Mouse (Mus musculus) activated CD4-positive, CD25-positive, alpha-beta regulatory T cell, adult 4 months (primary cell): ENCODE measurements around the gene Tbccd1. TPM values are rescaled to one million over a fixed set of nuclear protein-coding genes. Genes with fewer than 3 reads are reported as not detected.

Source experiments
- ATAC-seq: one replicate; pipeline ENCODE4 v1.8.0; 2017
- polyA plus RNA-seq, 2 experiments: library from polyadenylated mRNA; unstranded; fragments of 100-300 nt; shearing (Covaris generic); gene quantifications; one replicate each; pipeline ENCODE4 v1.2.1; 2017

The Tbccd1 gene
- polyA plus RNA-seq, 2 experiments from 2014 or later, result 16.5 to 18.6 TPM

DNA sequence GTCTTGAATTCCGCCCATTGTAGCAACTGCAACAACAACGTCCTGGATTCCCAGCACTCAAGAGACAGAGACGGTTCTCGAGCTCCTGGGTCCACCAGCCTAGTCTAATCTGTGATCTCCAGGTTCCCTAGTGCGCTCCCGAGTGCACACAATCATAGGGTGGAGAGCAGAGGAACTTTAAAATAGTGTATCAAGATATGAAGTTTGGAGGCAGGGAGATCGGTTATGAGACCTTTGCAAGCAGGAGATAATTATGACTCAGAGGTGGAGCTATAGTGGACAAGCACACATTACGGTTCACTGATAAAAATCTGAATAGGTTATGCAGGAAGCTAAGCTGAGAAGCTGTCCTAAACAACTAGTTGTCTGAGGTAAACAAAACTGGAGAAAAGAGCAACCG, 696 bp downstream of the Tbccd1 start:
- no peak for ATAC-seq

DNA sequence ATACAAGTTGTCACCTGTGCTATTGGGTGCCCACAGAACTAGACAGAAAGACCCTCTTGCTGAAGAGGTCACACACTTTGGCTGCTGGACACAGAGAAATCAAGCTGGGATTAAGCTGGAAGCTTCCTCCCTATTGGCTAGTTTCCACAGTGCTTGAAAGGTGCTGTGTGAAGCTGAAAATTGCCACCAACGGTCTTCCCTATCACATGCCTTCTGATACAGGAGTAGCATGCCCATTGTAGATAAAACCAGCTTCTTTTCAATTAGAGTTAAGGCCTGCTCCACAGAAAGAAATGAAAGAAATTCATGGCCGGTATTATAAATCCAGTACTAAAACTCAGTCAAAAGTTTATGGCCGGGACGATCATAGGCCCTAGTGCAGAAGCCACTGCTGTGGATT, 4.8 kb downstream of the Tbccd1 start:
- ATAC-seq, result no peak

DNA sequence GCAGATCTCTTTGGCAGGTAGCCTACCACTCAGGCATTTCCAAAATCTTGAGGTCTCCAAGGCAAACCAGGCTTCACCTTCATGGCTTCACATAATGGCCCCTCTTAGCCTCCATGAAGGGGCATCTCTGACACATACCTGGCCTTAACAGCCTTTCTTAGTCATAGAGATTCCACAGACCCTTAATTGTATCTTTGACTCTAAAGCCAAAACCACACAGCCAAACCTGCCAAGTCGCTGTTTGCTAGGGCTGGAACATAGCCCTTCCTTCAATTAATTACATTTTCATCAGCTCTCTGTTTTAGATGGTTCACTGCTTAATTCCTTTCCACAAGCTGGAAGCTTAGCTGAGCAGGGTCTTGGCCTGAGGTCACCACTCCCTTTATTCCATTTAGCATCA, 9.1 kb downstream of the Tbccd1 start:
- no peak for ATAC-seq

DNA sequence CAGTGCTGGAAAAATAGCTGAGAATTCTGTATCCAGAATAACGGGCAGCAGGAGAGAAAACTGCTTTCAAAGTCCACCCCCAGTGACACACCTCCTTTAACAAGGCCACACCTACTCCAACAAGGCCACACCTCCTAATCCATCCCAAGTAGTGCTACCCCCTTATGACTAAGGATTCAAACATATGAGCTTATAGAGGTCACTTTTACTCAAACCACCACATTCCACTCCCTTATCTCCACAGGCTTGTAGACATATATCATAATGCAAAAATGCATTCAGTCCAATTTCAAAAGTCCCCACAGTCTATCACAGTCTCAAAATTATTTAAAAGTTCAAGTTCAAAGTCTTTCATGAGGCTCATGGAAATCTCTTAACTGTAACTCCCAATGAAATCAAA, 9.8 kb downstream of the Tbccd1 start:
- ATAC-seq, result no peak

DNA sequence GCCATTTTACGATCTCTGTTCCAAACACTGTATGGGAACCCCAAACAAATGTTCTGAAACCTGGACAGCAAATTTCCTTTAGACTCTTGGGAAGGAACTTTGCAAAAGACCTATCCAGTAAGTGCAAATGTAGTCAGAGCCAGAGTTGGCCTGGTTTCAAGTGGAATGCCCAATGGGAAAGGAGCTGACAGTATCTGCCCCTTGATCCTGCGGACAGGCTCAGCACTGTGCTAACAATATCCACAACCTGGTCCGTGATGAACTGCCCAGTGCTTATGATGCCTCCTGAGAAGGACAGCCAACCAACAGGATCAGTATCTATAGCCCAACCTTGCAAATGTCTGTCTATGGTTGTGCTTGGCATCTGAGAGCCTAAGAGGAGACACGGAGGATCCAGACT, 12.0 kb downstream of the Tbccd1 start:
- ATAC-seq, result no peak

DNA sequence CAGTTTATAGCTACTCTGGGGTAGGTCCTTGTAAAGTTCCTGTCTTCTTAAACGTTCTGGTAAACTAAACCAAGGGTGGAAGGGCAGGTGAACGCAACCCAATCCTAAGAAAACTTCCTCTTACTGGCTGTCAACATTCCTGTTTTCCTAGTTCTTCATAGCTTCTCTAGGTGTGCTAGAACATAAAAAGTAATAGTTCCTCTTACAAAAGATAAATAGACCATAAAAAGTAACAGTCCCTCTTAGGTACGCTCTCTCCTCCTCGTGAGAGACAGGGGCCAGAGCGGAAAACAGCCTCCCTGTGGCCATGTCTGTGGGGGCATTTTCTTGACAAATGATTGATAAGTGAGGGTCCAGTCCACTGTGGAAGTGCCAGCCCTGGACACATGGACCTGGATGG, 12.6 kb downstream of the Tbccd1 start:
- ATAC-seq, result no peak

DNA sequence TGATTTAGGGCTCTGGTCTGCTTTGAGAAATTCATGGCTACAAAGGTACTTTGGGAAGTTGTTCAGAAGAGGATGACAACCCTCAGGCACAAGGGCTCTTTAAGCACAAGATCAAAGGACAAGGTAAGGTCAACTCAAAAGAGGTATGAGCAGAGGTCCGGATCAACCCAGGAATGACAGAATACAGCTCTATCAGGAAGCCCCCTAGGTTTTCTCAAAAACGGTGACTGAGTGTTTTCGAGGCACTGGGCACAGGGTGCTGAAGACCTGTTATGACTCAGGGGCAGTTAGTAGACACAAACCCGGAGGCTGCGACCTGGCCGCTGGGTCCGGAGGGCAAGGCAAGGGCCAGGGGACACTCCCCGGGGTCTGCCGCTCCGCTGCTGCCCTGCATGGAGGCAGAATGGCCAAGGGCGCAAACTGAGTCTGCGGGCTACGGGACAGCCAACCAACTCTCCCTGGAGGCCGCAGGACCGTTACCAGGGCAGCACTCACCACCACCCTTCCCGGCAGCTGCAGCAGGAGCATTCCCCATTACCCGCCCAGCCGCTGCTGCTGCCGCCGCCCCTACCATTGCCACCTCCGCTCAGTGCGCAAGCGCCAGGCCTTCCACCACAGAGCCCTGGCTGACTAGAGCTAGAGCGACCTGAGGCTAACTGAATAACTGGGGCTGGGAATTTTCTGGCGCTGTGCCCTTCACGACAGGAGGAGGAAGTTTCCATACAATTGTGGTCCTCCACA, 13.2 kb downstream of the Tbccd1 start:
- no peak for ATAC-seq

DNA sequence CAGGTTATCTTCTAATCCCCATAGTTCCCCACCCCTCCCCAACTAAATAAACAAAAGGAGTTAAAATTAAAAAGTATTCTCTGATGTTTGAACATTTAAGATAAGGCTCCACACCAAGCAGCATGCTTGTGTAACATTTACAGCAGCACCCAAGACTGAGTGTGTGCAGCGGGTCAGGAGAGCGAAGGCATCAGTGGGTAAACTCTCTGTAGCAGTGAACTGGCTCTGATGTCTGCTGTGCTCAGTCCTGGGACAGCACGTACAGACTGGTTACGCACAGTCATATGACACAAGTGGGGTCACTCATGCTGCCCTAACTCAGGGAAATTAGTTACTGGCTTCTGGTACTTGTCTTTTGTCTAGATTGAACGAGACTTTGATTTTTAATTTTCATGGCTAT, 14.6 kb downstream of the Tbccd1 start:
- ATAC-seq, result no peak

DNA sequence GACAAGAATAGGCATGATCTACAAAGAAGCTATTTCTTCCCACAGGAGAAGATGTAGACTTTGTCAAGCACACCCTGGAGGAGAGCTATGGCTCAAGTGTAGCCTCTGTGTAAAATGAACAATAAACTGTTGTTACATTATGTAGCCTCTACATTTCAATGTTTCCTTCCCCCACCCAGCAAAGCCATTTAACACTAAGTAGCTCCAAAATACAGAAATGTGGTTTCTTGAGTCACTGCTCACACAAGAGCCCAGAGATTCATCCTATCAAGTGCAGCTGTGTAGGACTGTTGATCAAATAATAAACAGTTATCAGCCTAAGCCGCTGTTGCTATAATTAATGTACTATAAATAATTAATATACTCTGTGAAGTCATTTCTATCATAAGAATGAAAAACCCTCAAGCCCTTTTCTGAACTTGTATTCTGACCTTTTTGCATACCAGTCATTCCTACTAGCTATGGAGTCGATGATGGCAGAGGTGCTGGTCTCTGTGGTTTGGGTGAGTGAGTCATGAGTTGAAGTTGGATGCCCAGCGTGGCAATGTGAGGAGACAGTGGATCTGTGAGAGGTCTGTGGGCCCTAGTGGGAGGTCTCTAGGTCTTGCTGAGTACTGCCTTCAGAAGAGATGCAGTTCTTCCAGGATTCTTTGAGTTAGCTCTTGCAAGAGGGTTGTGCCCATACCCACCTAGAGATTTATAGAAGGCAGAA, 18.2 kb downstream of the Tbccd1 start:
- no peak for ATAC-seq

DNA sequence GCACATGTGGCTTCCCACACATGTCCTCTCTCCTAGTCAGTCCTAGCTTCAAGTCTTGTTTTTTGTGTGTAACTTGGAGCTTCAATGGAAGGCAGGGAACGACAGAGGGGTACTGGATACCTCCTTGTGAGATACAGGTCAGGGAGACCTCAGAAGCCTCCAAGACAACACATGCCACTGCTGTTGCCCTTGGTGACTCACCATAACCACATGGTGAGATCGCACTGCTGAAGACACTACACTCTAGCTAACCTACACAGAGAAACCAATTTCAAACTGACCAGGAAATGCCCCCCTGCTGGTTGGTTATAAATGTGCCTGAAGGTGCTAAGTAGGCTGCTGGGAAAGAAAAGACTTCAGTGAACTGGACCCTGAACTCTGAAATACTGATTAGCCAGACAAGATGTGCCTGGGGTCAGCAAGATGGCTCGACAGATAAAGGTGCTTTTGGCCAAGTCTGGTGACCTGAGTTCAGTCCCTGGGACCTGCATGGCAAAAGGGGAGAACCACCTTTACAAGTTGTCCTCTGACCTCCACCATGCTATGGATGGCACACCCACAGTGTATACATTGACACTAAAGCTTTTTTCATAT, 24.4 kb downstream of the Tbccd1 start:
- ATAC-seq, result no peak

DNA sequence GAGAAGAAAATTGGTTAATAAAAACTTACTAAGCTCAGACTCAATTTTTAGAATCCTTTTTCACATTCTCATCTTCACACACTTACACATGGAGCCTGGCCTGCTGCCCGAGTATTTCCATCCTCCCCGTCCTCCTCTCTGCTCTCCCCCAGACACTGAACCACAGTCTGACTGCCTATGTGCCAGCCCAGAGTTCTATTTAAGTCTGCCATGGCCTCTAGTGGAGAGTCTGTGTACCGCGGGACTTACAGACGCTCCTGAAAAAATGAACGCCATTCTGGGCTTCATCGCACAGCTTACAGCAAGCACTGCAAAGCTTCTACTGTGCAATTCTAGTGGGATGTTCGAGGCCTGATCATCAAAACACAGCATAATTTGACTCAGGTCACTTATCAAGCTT, 36.7 kb downstream of the Tbccd1 start:
- ATAC-seq, result no peak

DNA sequence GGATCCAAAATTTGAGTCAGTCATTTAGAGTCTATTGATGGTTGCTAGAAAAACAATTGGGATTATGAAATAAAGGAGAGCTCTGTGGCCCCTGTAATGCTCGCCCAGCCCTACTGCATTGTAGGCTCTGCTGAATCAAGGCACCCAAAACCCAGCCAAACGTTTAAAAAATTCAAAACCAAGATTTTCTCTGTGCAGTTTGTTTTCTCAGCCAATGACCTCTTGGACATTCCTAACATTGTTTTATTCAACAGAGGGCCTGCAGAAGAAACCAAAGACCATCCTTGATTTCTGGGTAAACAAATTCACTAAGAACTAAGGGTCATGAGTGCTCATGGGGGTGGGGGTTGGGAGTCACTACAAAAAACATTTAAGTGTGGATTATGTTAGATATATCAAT, 46.0 kb downstream of the Tbccd1 start, which contains the start of gene Crygs:
Gene Crygs, minus strand, starts transcription at position 101 of the 400 bp plus-strand sequence.
- ATAC-seq, result no peak

DNA sequence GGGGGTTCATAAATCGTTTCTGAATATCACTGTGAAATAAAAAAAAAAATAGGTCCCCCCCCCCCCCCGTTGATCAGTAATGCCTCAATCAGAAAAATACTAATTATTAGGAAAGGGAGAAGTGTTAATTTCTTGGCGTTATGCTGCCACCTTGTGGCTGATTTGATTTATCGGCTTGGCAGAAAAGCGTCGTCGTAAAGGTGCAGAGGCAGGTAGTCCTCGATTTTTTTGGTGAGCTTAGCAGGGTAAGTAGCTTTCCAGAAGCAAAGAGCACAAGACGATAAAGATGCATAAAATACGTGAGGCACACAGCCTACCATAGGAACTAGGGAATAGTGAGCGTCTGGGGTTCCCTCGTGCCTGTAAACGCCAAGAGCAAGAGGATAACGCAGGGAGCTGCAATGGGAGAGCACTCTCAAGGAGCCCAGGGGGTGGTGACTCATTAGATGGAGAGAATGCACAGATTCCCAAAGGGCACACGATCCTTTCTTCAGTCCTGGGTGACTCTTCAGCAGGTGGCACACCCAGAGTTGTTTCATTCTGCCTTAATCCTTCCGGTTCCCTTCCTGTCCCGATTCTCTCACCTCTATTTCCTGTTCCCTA, 49.9 kb downstream of the Tbccd1 start:
- ATAC-seq, result peak; percentile 28

DNA sequence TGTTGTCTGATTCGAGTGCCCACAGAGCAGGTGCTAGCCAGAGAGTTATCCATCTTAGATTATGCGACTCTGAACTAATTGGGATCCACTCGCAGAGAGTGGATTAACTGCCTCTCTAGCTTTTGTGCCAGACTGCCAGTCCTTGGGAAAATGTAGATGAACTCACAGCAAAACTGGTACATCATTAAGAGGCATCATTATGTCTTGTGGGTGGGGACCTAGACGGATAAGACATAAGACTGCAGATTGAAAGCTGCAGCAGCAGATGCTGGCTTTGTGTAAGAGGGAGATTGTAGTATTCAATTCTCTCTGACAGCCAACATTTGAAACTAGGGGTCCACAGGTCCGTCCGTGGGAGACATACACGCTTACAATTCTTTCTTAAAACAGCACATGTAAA, 54.7 kb downstream of the Tbccd1 start:
- no peak for ATAC-seq

DNA sequence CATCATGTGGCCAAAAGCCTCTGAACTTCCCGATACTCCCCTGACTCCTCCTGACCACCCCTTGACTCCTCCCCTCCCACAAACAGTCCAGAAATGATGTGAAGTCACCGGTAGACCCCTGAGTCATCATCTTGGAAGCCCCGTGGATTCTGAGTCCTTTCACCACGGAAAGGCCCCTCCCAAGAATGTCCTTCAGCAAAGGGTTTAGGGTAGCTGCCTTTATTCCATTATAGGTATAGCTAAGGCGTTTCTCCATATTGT, 56.7 kb downstream of the Tbccd1 start:
- no peak for ATAC-seq

DNA sequence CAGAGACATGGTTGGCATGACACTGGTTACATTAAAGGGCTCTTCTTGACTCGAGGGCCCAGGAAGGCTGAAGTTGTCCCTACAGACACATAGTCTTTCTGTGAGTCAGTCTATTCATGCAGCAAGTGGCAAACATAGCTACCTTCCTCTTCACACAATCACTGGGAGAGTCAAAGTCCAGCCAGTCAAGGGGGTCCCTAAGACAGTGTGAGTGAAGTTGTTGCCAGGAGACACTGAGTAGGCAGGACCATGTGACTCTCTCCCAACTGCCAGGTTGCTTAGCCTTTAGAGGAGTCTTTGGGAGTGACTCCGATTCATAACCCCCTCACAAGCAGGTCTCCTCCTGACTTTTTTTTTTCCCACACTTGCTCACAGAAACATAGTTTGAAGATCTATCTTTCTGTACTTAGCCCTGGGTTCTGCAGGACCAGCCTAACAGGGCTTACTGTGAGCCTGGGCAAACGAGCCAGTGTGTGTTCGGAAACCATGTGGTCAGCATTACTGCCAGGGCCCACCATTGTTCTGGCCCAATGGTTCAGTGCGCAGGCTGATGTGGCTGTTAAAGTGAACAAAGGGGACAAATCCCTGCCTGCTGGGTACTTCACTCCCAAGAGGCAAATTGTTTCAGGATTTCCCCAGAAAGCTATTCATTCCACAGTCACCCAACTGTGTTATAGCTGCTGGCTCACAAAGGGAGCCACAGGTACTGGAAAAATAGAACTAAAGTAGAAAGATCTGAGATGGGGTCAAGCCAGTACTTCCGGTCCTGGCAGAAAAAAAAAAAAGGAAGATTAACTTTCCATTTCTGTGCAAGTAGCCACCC, 57.2 kb downstream of the Tbccd1 start:
- no peak for ATAC-seq

DNA sequence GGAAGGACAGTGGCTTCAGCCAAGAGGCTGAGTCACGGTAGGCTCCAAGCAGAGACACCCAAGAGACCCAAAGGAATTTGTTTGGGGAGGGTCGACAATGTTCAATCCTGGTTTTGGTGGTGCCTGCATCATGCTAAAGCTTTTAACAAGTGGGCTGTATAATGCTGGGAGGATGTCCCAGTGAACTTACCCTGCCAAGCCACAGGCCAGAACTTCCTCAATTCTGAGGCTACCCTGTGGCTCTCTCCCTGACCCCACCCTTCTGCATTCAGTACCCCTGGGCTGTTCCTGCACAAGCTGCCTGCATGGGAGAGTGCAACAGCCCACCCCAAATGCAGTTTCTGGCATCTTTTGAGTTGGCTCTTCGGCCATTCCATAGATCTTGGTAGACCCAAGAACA, 58.9 kb downstream of the Tbccd1 start:
- ATAC-seq, result no peak

DNA sequence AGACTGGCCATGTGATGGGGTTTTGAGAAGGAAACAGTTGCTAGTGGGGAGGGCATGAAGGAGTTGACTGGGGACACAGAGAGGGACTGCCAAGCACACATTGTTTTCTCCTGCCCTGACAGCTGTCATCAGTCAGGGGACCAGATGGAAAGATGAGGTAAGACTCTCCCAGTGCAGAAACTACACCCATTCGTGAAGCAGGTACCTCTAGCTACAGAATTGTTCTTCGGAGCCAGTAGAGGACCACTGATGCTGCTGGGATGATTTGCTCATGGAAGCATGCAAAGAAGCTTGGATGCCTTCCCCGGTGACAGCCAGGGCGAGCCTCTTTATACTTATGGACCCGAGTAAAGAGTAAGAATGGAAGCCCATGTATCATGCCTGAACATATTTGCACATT, 59.9 kb downstream of the Tbccd1 start:
- ATAC-seq, result no peak

DNA sequence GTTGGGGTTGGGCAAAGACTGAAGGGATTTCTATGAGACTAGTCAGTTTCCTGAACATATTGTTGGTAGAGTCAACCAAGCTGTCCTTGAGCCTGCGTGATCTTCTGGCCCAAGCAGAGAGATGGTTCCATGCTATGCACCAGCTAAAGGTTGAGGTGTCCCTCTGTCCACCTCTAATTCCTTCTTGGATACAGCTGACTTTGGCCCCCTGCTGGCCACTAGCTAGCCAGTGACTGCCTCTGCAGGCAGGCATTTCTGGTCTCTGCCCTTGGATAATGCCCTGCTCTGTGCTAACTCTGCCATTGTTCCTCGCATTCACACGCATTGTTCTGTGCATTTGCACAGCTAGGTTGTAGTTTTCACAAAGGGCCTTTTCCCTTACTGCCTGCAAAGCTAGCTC, 62.0 kb downstream of the Tbccd1 start:
- no peak for ATAC-seq

DNA sequence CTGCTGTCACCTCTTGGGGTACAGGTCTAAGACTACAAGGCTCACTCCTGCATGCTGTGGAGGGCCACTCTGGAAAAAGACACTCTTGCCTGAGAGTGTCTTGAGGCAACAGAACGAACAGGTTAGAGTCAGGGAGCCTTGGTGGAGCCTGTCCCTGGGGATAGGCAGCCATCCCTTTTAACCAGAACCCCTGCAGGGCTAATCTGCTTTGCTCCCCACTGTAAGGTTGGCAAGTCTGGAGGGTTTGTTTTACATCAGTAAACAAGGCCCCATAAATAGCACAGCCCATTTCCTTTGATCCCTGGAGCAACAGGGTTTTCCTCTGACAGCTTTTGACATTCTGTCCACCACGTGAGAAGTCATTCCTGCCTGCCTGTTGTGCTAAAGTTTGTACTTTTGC, 66.2 kb downstream of the Tbccd1 start:
- no peak for ATAC-seq

DNA sequence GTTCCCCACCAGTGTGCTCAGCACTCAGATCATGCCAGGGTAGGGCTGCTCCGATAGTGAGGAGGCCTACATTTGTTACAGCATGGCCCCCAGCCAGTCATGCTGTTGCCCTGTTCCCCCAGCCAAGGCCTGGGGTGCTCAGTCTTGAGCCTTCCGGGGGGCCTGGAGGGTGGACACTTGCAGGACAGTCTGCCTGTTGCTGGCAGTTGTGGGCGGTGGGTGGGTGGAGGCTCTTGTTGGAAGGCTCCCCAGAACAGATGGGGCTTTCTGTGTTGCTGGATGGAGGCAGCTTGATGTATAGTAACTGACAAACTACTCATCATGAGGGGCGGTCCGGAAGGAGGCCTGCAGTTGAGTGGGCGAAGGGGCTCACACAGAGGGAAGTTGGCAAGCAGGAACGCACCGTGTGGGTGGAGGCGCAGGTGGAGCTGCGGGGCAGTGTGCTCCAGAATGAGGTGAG, 67.5 kb downstream of the Tbccd1 start:
- ATAC-seq, result no peak

DNA sequence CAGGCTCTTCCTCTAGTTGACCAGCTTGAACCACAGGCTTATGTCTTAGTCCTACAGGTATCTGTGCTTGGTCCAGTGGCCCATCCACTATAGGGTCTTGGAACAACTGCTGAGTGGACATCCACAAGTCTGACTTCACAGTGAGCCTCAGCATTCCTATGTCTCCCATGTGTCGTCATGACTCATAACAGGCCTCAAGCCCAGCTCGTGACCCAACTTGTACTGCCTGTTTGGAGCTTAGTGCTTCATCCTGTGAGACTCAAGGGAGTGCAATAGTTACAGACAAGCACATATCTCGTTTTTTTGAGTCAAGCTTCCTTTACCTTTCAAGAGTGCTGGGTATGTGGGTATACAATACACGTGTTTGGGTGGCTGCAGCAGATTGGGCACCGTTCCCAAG, 74.8 kb downstream of the Tbccd1 start:
- no peak for ATAC-seq
